Mouse (Mus musculus) forebrain, embryonic 11.5 days (tissue): Measurements from ENCODE around the gene Pipox. TPM values are rescaled to one million over a fixed set of nuclear protein-coding genes. Genes with fewer than 3 reads are reported as not detected.

Experiments
- ATAC-seq: fragments of 200-750 bp; cut with Nextera tagmentation; replicated peaks from 2 replicates; pipeline ENCODE4 v1.8.0; 2017; ENCODE audit warnings: moderate TSS enrichment; ENCODE audit not compliant: low FRiP score
- DNase-seq: peaks from one replicate; pipeline ENCODE4 v3.0.0-alpha.2; 2017; ENCODE audit warnings: low spot score
- H3K27ac ChIP-seq: fragments of 300-500 bp; sonication (generic); 2 replicates; pipeline ENCODE4 v1.5.1; 2014; ENCODE audit warnings: low read depth, low read length
- H3K27me3 ChIP-seq: fragments of 300-500 bp; sonication (generic); 2 replicates; pipeline ENCODE4 v1.6.1; 2014; ENCODE audit warnings: mild to moderate bottlenecking, low read length, mixed read lengths; ENCODE audit not compliant: control insufficient read depth, insufficient read depth
- H3K36me3 ChIP-seq: fragments of 300-500 bp; sonication (generic); 2 replicates; pipeline ENCODE4 v1.6.1; 2014; ENCODE audit warnings: mild to moderate bottlenecking, low read length, moderate library complexity, mixed read lengths; ENCODE audit not compliant: control insufficient read depth, insufficient read depth
- H3K4me1 ChIP-seq: fragments of 300-500 bp; sonication (generic); replicated peaks from 2 replicates; pipeline ENCODE4 v1.6.1; 2014; ENCODE audit warnings: low read length, mixed read lengths; ENCODE audit not compliant: control insufficient read depth, insufficient read depth
- H3K4me2 ChIP-seq: fragments of 300-500 bp; sonication (generic); 2 replicates; pipeline ENCODE4 v1.6.1; 2014; ENCODE audit warnings: low read depth, mild to moderate bottlenecking, low read length, moderate library complexity, mixed read lengths; ENCODE audit not compliant: severe bottlenecking
- H3K4me3 ChIP-seq: fragments of 300-500 bp; sonication (generic); 2 replicates; pipeline ENCODE4 v1.5.1; 2014; ENCODE audit warnings: low read depth, low read length
- H3K9ac ChIP-seq: fragments of 300-500 bp; sonication (generic); 2 replicates; pipeline ENCODE4 v1.6.1; 2014; ENCODE audit warnings: low read length
- H3K9me3 ChIP-seq: fragments of 300-500 bp; sonication (generic); 2 replicates; pipeline ENCODE4 v1.6.1; 2016; ENCODE audit warnings: low read length, mixed read lengths; ENCODE audit not compliant: control insufficient read depth
- WGBS: fragments of 180-500 bp; shearing (Covaris S2); extraction: QIAGEN DNeasy Blood & Tissue Kit; methylation state at CpG from one replicate; pipeline ENCODE4 v1.1.7; 2014; 5-methylcytosine and 5-hydroxymethylcytosine counted together
- polyA plus RNA-seq: library from polyadenylated mRNA; unstranded; fragments of >200 nt; fragmentation: Nextera tagmentation; extraction: Ambion mirVana; gene quantifications from 2 replicates; pipeline ENCODE4 v1.2.1, GENCODE M21; 2014

Pipox gene
- polyA plus RNA-seq, 1 experiment from 2014 or later: 13.6 TPM

DNA sequence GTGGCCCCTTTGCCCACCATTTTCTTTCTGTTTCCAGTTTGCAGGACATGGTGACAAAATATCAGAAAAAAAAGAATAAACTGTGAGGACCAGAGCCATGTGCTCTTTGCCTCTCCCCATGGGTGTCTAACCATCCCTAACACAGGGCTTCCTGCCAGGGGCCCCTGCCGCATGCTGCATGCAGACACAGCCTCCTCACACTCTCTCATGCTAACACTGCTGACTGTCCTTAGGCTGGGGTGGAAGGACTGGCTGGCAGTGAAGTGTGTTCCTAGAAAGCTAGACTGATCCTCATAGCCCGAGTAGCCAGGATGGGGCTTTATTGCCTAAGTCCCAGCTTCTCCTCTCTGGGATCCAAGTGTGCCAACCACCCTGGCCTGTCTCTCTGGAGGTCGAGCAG is 39.3 kb downstream of the Pipox start:
- Histone ChIP-seq H3K9ac (no peak overlapping the region), H3K4me1 (peaks cover 29% of the 10 kb centered on the region), H3K27ac (no peak overlapping the region), H3K4me2 (no peak overlapping the region), H3K27me3 (peaks cover 6% of the 10 kb centered on the region; the same call in 1 of the 2 replicates), H3K4me3 (no peak overlapping the region), H3K36me3 (peaks cover 5% of the 10 kb centered on the region; the same call in 1 of the 2 replicates), H3K9me3 (no peaks in the 10 kb centered on the region)
- 66% methylated on average over 3 of the region's 3 CpGs for WGBS
- ATAC-seq (no peak), DNase-seq (no peak)

DNA sequence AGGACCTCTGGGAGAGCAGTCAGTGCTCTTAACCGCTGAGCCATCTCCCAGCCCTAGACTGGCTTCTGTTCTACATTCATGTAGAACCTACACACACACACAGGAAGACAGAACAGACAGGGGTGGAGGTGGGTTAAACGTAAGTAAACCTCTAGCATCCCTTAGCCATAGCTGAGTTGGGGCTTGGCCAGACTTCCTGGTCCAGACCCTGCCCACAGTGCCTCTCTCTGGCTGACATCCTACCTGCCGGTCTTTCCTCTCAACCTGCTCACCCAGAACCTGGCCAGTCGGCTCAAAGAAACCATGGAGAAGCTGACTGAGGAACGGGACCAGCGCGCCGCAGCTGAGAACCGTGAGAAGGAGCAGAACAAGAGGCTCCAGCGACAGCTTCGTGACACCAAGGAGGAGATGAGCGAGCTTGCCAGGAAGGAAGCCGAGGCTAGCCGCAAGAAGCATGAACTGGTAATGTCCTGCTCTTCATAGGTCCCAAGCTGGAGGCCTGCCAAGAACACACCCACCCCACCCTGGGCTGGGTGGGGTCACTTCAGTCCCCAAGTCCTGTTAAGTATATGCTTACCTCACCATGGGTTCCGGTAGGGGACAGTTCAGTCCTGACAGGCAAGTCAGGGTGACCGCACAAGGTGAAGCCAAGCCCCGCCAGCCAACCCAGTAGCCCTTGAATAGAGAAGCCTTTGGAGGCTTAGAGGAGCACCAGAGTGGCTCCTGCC is 40.8 kb downstream of the Pipox start:
- H3K36me3 ChIP-seq: peaks cover 5% of the 10 kb centered on the region; the same call in 1 of the 2 replicates
- no peaks in the 10 kb centered on the region for H3K9me3 ChIP-seq
- ATAC-seq: no peak
- H3K27me3 ChIP-seq: no peaks in the 10 kb centered on the region
- no peak overlapping the region for H3K4me2 ChIP-seq
- 97% methylated on average over 17 of the region's 17 CpGs for WGBS
- H3K27ac ChIP-seq: no peak overlapping the region
- no peak overlapping the region for H3K9ac ChIP-seq
- H3K4me3 ChIP-seq: no peak overlapping the region
- DNase-seq: no peak
- H3K4me1 ChIP-seq: peaks cover 20% of the 10 kb centered on the region

DNA sequence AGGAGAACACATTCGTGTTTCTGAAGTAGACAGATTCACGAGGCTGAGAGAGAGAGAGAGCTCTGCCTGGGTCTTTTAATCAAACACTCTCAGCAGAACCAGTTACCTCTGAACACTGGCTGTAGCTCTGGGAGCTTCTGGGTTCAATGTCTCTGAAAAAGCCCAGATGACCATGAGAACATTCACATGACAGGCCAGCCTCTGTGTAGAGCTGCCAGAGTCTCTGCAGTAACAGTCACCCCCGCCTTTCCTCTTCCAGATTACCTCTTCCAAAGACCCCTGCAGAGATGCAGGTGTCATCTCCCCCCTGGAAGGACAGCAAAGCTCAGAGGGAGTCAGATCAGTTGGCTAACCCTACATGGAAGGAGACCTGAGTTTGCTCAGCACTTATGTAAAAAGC is 41.7 kb downstream of the Pipox start:
- no peak overlapping the region for H3K4me2 ChIP-seq
- H3K36me3 ChIP-seq: peaks cover 5% of the 10 kb centered on the region; the same call in 1 of the 2 replicates
- ATAC-seq: no peak
- peaks cover 21% of the 10 kb centered on the region for H3K4me1 ChIP-seq
- H3K9me3 ChIP-seq: no peaks in the 10 kb centered on the region
- no peak overlapping the region for H3K9ac ChIP-seq
- 60% methylated on average over 3 of the region's 3 CpGs for WGBS
- H3K27ac ChIP-seq: no peak overlapping the region
- no peaks in the 10 kb centered on the region for H3K27me3 ChIP-seq
- no peak overlapping the region for H3K4me3 ChIP-seq
- no peak for DNase-seq

DNA sequence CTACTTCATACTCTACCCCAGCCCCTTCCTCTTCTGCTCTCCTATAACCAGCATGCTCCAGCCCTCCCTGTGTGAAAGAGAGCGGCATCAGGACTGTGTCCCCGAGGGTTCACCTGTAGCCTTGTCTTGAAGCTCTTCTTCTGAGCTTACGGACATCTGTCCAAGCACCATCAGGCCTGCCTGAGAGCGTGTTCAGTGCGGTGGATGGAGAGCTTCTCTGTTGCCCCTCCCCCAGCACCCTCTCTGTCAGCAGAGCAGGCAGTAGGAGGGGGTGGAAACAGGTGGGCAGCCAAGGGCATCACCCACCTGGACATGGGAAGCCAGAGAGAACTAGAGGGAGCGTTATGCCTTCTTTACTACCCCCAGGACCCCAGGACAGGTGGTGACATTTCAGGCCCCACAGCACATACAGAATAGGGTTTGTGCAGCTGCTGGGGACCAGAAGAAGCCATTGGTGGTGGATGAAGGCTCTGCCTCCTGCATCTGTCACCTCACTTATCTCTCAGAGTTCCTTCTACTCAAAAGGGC is 42.3 kb downstream of the Pipox start:
- Histone ChIP-seq H3K27ac (no peak overlapping the region), H3K9ac (no peak overlapping the region), H3K4me2 (no peak overlapping the region), H3K27me3 (no peaks in the 10 kb centered on the region), H3K9me3 (no peaks in the 10 kb centered on the region), H3K4me3 (no peak overlapping the region), H3K36me3 (peaks cover 5% of the 10 kb centered on the region; the same call in 1 of the 2 replicates), H3K4me1 (peaks cover 21% of the 10 kb centered on the region)
- 85% methylated on average over 6 of the region's 6 CpGs for WGBS
- no peak for DNase-seq
- no peak for ATAC-seq

DNA sequence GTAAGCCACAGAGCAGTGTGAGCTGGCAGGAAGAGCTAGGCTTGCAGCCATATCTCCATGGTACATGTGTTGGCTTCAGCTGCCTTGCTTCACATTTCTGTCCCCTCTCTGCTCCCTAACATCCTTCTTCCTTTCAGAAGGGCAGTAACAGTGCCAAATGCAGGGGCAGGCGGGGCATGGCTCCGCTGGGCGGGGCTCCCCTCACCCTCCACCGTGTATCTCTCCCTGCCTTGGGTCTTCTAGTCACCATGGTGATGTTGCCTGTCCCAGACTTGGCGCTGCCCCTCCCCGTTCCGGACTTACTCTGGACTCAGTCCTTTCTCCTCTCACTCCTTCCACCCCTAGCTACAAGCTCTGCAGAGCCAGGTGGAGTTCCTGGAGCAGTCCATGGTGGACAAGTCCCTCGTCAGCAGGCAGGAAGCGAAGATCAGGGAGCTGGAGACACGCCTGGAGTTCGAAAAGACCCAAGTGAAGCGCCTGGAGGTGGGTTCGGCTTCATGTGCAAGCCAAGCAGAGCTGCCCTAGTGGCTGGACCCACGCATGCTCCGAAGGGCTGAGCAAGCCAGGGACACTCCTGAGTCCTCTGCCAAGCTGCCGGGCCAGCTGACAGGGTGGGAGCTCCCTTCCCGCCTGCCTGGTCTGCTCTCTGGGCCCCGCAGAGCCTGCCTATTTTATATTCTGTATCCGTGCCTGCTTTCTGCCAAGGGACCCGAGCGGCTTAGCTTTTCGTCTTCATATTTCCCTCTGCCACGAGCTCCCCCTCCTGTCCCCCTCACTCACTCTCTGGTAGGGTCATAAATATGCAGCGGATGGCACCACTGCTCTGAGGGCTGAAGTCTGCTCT is 43.3 kb downstream of the Pipox start:
- peaks cover 21% of the 10 kb centered on the region for H3K4me1 ChIP-seq
- H3K27ac ChIP-seq: peak overlapping the region; percentile 53; the same call in 1 of the 2 replicates
- no peak overlapping the region for H3K4me3 ChIP-seq
- peak overlapping the region; percentile 17 for H3K9ac ChIP-seq
- no peaks in the 10 kb centered on the region for H3K27me3 ChIP-seq
- H3K9me3 ChIP-seq: no peaks in the 10 kb centered on the region
- peaks cover 5% of the 10 kb centered on the region; the same call in 1 of the 2 replicates for H3K36me3 ChIP-seq
- ATAC-seq (peak; percentile 53), DNase-seq (no peak)
- no peak overlapping the region for H3K4me2 ChIP-seq
- WGBS: 52% methylated on average over 24 of the region's 24 CpGs

DNA sequence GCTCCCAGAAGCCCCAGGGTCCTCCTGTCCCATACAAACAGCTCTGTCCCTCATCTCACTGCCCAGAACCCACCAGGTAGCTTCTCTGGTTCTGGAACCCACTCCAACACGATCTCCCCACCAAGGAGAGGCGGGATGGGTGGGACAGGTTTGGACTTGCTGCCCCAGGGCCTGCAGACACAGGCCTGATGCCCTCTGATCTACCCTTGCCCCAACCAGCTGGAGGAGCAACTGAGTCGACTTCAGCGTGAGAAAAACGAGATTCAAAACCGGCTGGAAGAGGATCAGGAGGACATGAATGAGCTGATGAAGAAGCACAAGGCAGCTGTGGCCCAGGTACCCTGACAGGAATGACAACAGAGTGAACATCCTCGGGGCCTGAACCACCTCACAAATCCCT is 44.7 kb downstream of the Pipox start:
- 76% methylated on average over 7 of the region's 7 CpGs for WGBS
- Histone ChIP-seq H3K9me3 (no peaks in the 10 kb centered on the region), H3K4me3 (no peak overlapping the region), H3K4me2 (no peak overlapping the region), H3K9ac (no peak overlapping the region), H3K27ac (no peak overlapping the region), H3K4me1 (peaks cover 19% of the 10 kb centered on the region), H3K36me3 (peaks cover 5% of the 10 kb centered on the region; the same call in 1 of the 2 replicates), H3K27me3 (no peaks in the 10 kb centered on the region)
- DNase-seq: no peak
- no peak for ATAC-seq

DNA sequence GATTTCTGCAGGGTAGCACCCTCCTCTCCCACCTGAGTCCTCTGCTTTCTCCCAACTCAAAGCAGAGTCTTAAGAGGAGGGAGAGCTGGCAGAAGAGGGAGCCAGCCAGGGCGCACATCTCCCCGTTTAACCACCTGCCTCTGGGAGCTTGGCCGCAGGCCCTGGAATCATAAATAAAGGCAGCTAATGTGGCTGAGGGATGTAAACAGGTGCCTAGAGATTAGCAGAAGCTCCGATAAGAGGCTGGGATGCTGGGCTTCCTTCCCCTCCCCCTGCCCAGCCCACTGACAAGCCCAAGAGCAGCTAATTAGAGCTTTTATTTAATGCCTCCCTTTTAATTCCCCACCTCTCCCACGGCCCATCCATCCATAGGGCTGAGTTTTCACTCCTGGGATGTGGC is 45.8 kb downstream of the Pipox start:
- Histone ChIP-seq H3K27ac (no peak overlapping the region), H3K9ac (peak overlapping the region; percentile 10; the same call in 1 of the 2 replicates)

DNA sequence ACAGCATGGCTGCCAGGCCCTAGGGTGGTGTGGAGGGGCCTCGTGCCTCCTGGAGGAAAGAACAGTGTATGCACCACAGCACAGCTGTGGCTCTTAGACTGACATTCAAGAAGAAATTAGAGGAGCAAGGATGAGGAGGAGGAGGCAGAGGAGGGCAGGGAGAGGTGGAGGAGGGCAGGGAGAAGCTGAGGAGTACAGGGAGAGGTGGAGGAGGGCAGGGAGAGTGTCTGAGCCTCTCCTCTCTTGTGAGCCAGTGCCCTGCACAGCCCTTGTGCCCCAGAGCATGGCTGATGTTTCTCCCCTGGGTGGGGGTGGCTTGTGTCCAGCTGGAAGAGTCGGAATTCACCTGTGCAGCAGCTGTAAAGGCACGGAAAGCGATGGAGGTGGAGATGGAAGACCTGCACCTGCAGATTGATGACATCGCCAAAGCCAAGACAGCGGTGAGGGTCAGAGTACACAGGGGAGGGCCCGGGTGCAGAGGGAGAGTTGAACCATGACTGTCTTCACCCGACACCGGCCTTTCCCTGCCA is 46.2 kb downstream of the Pipox start:
- no peaks in the 10 kb centered on the region for H3K9me3 ChIP-seq
- H3K27ac ChIP-seq: no peak overlapping the region
- no peak overlapping the region for H3K4me3 ChIP-seq
- H3K4me1 ChIP-seq: peaks cover 19% of the 10 kb centered on the region
- no peaks in the 10 kb centered on the region for H3K27me3 ChIP-seq
- DNase-seq (no peak), ATAC-seq (no peak)
- peak overlapping the region; percentile 10; the same call in 1 of the 2 replicates for H3K9ac ChIP-seq
- no peak overlapping the region for H3K4me2 ChIP-seq
- 44% methylated on average over 9 of the region's 9 CpGs for WGBS
- H3K36me3 ChIP-seq: no peaks in the 10 kb centered on the region; the same call in 1 of the 2 replicates

More for the DNA sequence above, 45.8 kb downstream of the Pipox start:
- Histone ChIP-seq H3K4me2 (no peak overlapping the region), H3K4me1 (peaks cover 19% of the 10 kb centered on the region), H3K9me3 (no peaks in the 10 kb centered on the region), H3K4me3 (no peak overlapping the region), H3K36me3 (peaks cover 2% of the 10 kb centered on the region; the same call in 1 of the 2 replicates), H3K27me3 (no peaks in the 10 kb centered on the region)
- ATAC-seq (0 out of 2 replicates have a peak, but pooled peaks have one; percentile 19), DNase-seq (no peak)
- 20% methylated on average over 5 of the region's 5 CpGs for WGBS
